Mouse (Mus musculus) thymus, adult 2 months (tissue): ENCODE data around the gene Zc3h15. TPM values are rescaled to one million over a fixed set of nuclear protein-coding genes. Genes with fewer than 3 reads are reported as not detected.

Source experiments
- DNase-seq: peaks from one replicate; pipeline ENCODE4 v3.0.0; 2021
- H3K27ac ChIP-seq: fragments of 200-500 bp; 2 replicates; pipeline ENCODE4 v1.5.1; 2012; ENCODE audit warnings: low read length, control low read depth; ENCODE audit not compliant: control insufficient read depth, insufficient read depth
- H3K27me3 ChIP-seq: fragments of 200-500 bp; 2 replicates; pipeline ENCODE4 v1.6.1; 2012; ENCODE audit warnings: mild to moderate bottlenecking, low read length, moderate library complexity, mixed read lengths; ENCODE audit not compliant: control insufficient read depth, insufficient read depth
- H3K36me3 ChIP-seq: fragments of 200-500 bp; 2 replicates; pipeline ENCODE4 v1.6.1; 2012; ENCODE audit warnings: mild to moderate bottlenecking, low read length, moderate library complexity; ENCODE audit not compliant: control insufficient read depth, insufficient read depth
- H3K4me1 ChIP-seq: fragments of 200-500 bp; replicated peaks from 2 replicates; pipeline ENCODE4 v1.6.1; 2012; ENCODE audit warnings: low read length; ENCODE audit not compliant: control insufficient read depth, insufficient read depth
- H3K4me3 ChIP-seq: fragments of 200-500 bp; 2 replicates; pipeline ENCODE4 v1.5.1; 2012; ENCODE audit warnings: mild to moderate bottlenecking, low read length, control low read depth, moderate library complexity; ENCODE audit not compliant: control insufficient read depth, insufficient read depth
- CTCF ChIP-seq: fragments of 200-500 bp; IDR thresholded peaks from 2 replicates; pipeline ENCODE4 v1.5.1; 2012; ENCODE audit warnings: mild to moderate bottlenecking, control low read depth, low read length, moderate library complexity, borderline replicate concordance; ENCODE audit not compliant: control insufficient read depth, poor library complexity, insufficient read depth; ENCODE audit errors: extremely low read depth
- POLR2A ChIP-seq: fragments of 200-500 bp; IDR thresholded peaks from 2 replicates; pipeline ENCODE4 v1.6.1; 2012; ENCODE audit warnings: mild to moderate bottlenecking, low read length, control low read depth, moderate library complexity; ENCODE audit not compliant: control insufficient read depth, poor library complexity, insufficient read depth; ENCODE audit errors: extremely low read depth
- WGBS: fragments of 180-500 bp; shearing (Covaris S2); methylation state at CpG from one replicate; pipeline ENCODE4 v1.1.7; 2018; 5-methylcytosine and 5-hydroxymethylcytosine counted together
- polyA plus RNA-seq: library from polyadenylated mRNA; depleted of rRNA; stranded (reverse); fragments of >200 nt; gene quantifications from 2 replicates; pipeline ENCODE4 v1.2.3, GENCODE M21; 2012

Gene Zc3h15
- polyA plus RNA-seq, 1 experiment: 19.8 TPM

- no peak for TF ChIP-seq POLR2A
- TF ChIP-seq CTCF: no peak
- no peak for DNase-seq
- WGBS: 98% methylated on average over 8 of the region's 8 CpGs
These were observed 37.1 kb downstream of the Zc3h15 start for GRCm38 (mm10) chr2:83681332-83681731.

GRCm38 (mm10) chr2:83681785-83682184 lies 37.5 kb downstream of the Zc3h15 start:
- Histone ChIP-seq H3K4me3 (no peak overlapping the region), H3K27me3 (no peaks in the 10 kb centered on the region), H3K36me3 (no peaks in the 10 kb centered on the region), H3K4me1 (no peaks in the 10 kb centered on the region), H3K27ac (no peak overlapping the region)
- WGBS: 91% methylated on average over 6 of the region's 6 CpGs
- TF ChIP-seq POLR2A (no peak), CTCF (no peak)
- no peak for DNase-seq

More at GRCm38 (mm10) chr2:83681332-83681731, 37.1 kb downstream of the Zc3h15 start:
- no peak overlapping the region for H3K4me3 ChIP-seq
- no peaks in the 10 kb centered on the region for H3K27me3 ChIP-seq
- no peaks in the 10 kb centered on the region for H3K4me1 ChIP-seq
- H3K36me3 ChIP-seq: no peaks in the 10 kb centered on the region
- H3K27ac ChIP-seq: no peak overlapping the region

DNA sequence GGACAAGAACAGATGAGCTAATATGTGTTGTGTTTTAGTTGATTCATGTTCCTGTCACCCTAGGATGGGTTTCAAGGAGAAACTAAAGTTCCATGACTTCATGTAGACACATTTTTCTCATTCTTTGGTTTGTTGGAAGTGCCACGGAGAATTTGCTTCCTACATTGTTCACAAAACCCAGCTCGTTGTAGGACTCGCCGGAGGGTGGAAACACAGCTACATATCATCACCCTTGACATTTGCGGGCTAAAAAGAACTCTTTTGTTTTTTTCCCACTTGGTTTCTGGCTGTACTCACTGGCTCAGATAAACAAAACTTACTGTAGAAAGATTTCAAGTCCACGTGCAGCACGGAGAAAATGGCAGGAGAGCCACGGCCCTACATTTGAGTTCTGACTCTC lies 38.0 kb downstream of the Zc3h15 start:
- WGBS: 73% methylated on average over 8 of the region's 8 CpGs
- no peak for TF ChIP-seq CTCF
- TF ChIP-seq POLR2A: no peak
- H3K36me3 ChIP-seq: no peaks in the 10 kb centered on the region

GRCm38 (mm10) chr2:83683731-83684519 lies 39.7 kb downstream of the Zc3h15 start:
- no peaks in the 10 kb centered on the region for H3K27me3 ChIP-seq
- H3K36me3 ChIP-seq: no peaks in the 10 kb centered on the region
- no peak overlapping the region for H3K27ac ChIP-seq
- DNase-seq: no peak
- no peak for TF ChIP-seq POLR2A
- no peak for TF ChIP-seq CTCF
- no peak overlapping the region for H3K4me3 ChIP-seq
- H3K4me1 ChIP-seq: no peaks in the 10 kb centered on the region
- WGBS: 91% methylated on average over 9 of the region's 9 CpGs

More for the DNA sequence above, 38.0 kb downstream of the Zc3h15 start:
- Histone ChIP-seq H3K4me3 (no peak overlapping the region), H3K27ac (no peak overlapping the region), H3K27me3 (no peaks in the 10 kb centered on the region), H3K4me1 (no peaks in the 10 kb centered on the region)
- DNase-seq: no peak

DNA sequence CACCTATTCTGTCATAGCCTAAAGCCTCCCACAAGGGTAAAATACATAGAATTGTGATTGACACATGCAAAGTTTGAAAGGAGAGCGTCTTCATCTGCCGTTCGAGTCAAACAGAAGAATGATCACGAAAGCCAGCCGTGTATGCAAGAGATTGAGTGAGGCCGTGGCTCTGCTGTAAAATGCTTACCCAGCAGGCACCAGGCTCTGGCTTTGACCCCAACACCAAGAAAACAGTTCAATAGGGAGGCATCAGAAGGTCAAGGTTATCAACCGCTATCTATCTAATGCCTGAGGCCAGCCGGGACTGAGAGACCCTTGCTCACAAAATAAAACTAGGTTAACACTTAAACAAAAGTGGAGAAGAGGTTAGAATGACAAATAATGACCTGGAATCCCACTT lies 40.5 kb downstream of the Zc3h15 start:
- Histone ChIP-seq H3K4me1 (no peaks in the 10 kb centered on the region), H3K27me3 (no peaks in the 10 kb centered on the region), H3K4me3 (no peak overlapping the region), H3K27ac (no peak overlapping the region), H3K36me3 (no peaks in the 10 kb centered on the region)
- TF ChIP-seq CTCF: no peak
- no peak for TF ChIP-seq POLR2A
- no peak for DNase-seq
- WGBS: 94% methylated on average over 8 of the region's 8 CpGs

DNA sequence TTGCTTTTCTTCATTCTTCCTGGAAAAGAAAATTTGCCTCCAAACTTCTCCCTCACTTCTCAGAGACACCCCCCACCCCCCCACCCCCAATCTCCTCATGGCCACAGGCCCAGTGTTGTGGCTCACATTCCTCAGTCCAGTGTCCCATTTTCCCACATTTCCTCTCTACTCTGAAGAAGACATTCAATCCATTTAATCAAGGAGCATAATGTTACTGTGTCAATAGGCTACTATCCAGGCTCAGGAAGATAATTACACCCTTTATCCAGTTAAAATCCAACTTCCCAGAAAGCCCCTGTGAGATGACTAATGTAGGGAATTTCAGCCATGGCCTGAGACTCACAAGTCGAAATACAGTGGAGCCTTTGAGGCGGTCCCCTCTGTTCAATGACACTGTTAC lies 46.1 kb downstream of the Zc3h15 start:
- no peak for TF ChIP-seq POLR2A
- no peak for TF ChIP-seq CTCF
- H3K27ac ChIP-seq: no peak overlapping the region
- no peaks in the 10 kb centered on the region for H3K36me3 ChIP-seq
- H3K4me1 ChIP-seq: no peaks in the 10 kb centered on the region
- H3K4me3 ChIP-seq: no peak overlapping the region
- 87% methylated on average over 2 of the region's 2 CpGs for WGBS
- DNase-seq: no peak
- H3K27me3 ChIP-seq: no peaks in the 10 kb centered on the region
